Mouse (Mus musculus): Measurements from ENCODE around the gene Prpf19. TPM values are rescaled to one million over a fixed set of nuclear protein-coding genes. Genes with fewer than 3 reads are reported as not detected.

Gene Prpf19
- polyA plus RNA-seq (2015; fragmentation: Nextera tagmentation; extraction: Ambion mirVana) = 26.1 and 41.2 TPM in 2 replicates

GRCm38 (mm10) chr19:10895016-10895528 lies at the start of gene Prpf19:
Gene Prpf19, plus strand, starts transcription at chr19:10895231.

GRCm38 (mm10) chr19:10869886-10870527 lies 25.0 kb upstream of the Prpf19 start, which contains the start of gene Tmem132a:
Gene Tmem132a, minus strand, starts transcription at chr19:10869940.

GRCm38 (mm10) chr19:10881426-10882154 lies 13.4 kb upstream of the Prpf19 start, which contains the start of gene Tmem109:
Gene Tmem109, minus strand, starts transcription at chr19:10882001.

GRCm38 (mm10) chr19:10920532-10920931 lies 25.5 kb downstream of the Prpf19 start, which contains the start of gene Zp1:
Gene Zp1, minus strand, starts transcription at chr19:10920632.

GRCm38 (mm10) chr19:10937110-10937563 lies 42.1 kb downstream of the Prpf19 start, which contains the start of gene Ptgdr2:
Gene Ptgdr2, plus strand, starts transcription at chr19:10937160.

GRCm38 (mm10) chr19:10949112-10949511 lies 54.1 kb downstream of the Prpf19 start, which contains the start of gene Ccdc86:
Gene Ccdc86, minus strand, starts transcription at chr19:10949266.

Other genes with a start within 250 kb of the Prpf19 start
- 2.2 and 49.2 TPM in 2 replicates for gene Pga5, start 217.2 kb upstream of the Prpf19 start, polyA plus RNA-seq (2015; fragmentation: Nextera tagmentation; extraction: Ambion mirVana)
- 21.1 and 25.3 TPM in 2 replicates for gene Vps37c, start 206.5 kb upstream of the Prpf19 start, polyA plus RNA-seq (2015; fragmentation: Nextera tagmentation; extraction: Ambion mirVana)
- gene Cd5, start 156.2 kb upstream of the Prpf19 start, polyA plus RNA-seq (2015; fragmentation: Nextera tagmentation; extraction: Ambion mirVana) = 0.35 TPM in 1 of 2 replicates, not detected in the other
- not detected in 2 replicates for gene Cd6, start 65.2 kb upstream of the Prpf19 start, polyA plus RNA-seq (2015; fragmentation: Nextera tagmentation; extraction: Ambion mirVana)
- gene Slc15a3, start 55.5 kb upstream of the Prpf19 start, polyA plus RNA-seq (2015; fragmentation: Nextera tagmentation; extraction: Ambion mirVana) = 0.80 and 1.6 TPM in 2 replicates
- gene Tmem132a, start 25.3 kb upstream of the Prpf19 start, polyA plus RNA-seq (2015; fragmentation: Nextera tagmentation; extraction: Ambion mirVana) = 25.0 and 26.9 TPM in 2 replicates
- gene Tmem109, start 13.2 kb upstream of the Prpf19 start, polyA plus RNA-seq (2015; fragmentation: Nextera tagmentation; extraction: Ambion mirVana) = 74.4 and 98.8 TPM in 2 replicates
- gene Zp1, start 25.4 kb downstream of the Prpf19 start, polyA plus RNA-seq (2015; fragmentation: Nextera tagmentation; extraction: Ambion mirVana) = not detected in 2 replicates
- not detected in 2 replicates for gene Ptgdr2, start 41.9 kb downstream of the Prpf19 start, polyA plus RNA-seq (2015; fragmentation: Nextera tagmentation; extraction: Ambion mirVana)
- 10.8 and 19.5 TPM in 2 replicates for gene Ccdc86, start 54.0 kb downstream of the Prpf19 start, polyA plus RNA-seq (2015; fragmentation: Nextera tagmentation; extraction: Ambion mirVana)
- gene Ms4a10, start 79.4 kb downstream of the Prpf19 start, polyA plus RNA-seq (2015; fragmentation: Nextera tagmentation; extraction: Ambion mirVana) = 21.2 and 34.7 TPM in 2 replicates
- 0.06 and 0.37 TPM in 2 replicates for gene Ms4a15, start 98.0 kb downstream of the Prpf19 start, polyA plus RNA-seq (2015; fragmentation: Nextera tagmentation; extraction: Ambion mirVana)
- gene Ms4a18, start 122.8 kb downstream of the Prpf19 start, polyA plus RNA-seq (2015; fragmentation: Nextera tagmentation; extraction: Ambion mirVana) = not detected in 2 replicates
- gene Ms4a8a, start 185.9 kb downstream of the Prpf19 start, polyA plus RNA-seq (2015; fragmentation: Nextera tagmentation; extraction: Ambion mirVana) = 0.23 and 0.50 TPM in 2 replicates
- gene 1700017D01Rik, start 235.6 kb downstream of the Prpf19 start, polyA plus RNA-seq (2015; fragmentation: Nextera tagmentation; extraction: Ambion mirVana) = not detected in 2 replicates

Measured in adrenal gland, postnatal 0 days (tissue).